ENCODE assay signal across 8 mouse cellular contexts in the genomic region with DNA sequence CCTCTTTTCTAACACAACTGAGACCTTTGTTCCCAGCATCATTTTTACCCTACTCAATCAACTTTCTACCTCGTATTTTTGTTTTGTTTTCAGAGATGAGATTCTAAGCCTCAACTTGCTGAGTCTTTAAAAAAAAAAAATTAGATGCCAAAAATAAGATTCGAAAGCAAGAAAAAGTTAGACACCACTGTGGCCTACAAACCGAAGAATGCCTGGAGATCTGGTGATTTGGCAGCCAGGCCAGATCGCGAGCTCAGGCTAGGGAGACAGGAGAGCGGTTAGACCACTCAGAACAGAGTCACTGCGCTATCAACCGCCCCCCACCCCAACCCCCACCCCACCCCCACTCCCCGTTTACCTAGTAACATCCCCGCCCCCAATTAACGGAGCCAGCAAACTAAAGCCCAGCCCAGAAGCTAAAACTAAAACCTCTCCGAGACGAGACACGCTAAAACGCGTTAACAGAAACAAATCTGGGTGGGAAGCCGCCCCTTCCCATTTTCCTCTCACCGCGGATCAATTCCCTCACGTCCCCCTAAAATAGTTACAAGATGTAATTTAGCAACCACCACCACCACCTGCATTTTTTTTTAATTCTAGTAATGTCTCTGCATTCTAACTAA. TPM values are rescaled to one million over a fixed set of nuclear protein-coding genes. Genes with fewer than 3 reads are reported as not detected.
DNase-seq lines count a peak whose midpoint lies in the region; ATAC-seq and TF ChIP-seq lines count a peak whose summit lies in the region.

No protein-coding gene starts in this region.

- intact Hi-C loops in gastrocnemius, postnatal 36 days (cut with DNase I): loop anchor here (5.0 kb wide), 1 partner anchor 55 kb away; no protein-coding TSS in a partner anchor

- 5% methylated on average over 20 of the region's 20 CpGs for WGBS in spleen, adult 2 months
- 10% methylated on average over 20 of the region's 20 CpGs for WGBS in hindbrain, embryonic 14.5 days
- 9% methylated on average over 20 of the region's 20 CpGs for WGBS in midbrain, embryonic 13.5 days

- no peak for ATAC-seq in hindbrain, embryonic 14.5 days (ENCODE audit: low FRiP score)
- no peak for ATAC-seq in midbrain, embryonic 13.5 days

- H3K27me3 ChIP-seq in spleen, adult 2 months (ENCODE audit: control insufficient read depth, insufficient read depth, low read length): no peaks in the 10 kb centered on the region
- no peaks in the 10 kb centered on the region for H3K27me3 ChIP-seq in hindbrain, embryonic 14.5 days (ENCODE audit: control insufficient read depth, insufficient read depth, low read length)
- H3K27me3 ChIP-seq in midbrain, embryonic 13.5 days: no peaks in the 10 kb centered on the region

- TF ChIP-seq CTCF in spleen, adult 2 months (IDR thresholded peaks at IDR 0.05; ENCODE audit: extremely low read depth, insufficient read depth, insufficient read length, insufficient replicate concordance): no peak

- no peaks in the 10 kb centered on the region for H3K9me3 ChIP-seq in hindbrain, embryonic 14.5 days (ENCODE audit: control insufficient read depth, low read length)
- no peaks in the 10 kb centered on the region for H3K9me3 ChIP-seq in midbrain, embryonic 13.5 days

- peak overlapping the region; percentile 93 for H3K9ac ChIP-seq in hindbrain, embryonic 14.5 days
- peak overlapping the region; percentile 96 for H3K9ac ChIP-seq in midbrain, embryonic 13.5 days (replicated peaks)

- peaks cover 4% of the 10 kb centered on the region; the same call in 1 of the 2 replicates for H3K4me1 ChIP-seq in spleen, adult 2 months (ENCODE audit: control insufficient read depth, insufficient read depth, insufficient read length)
- peaks cover 25% of the 10 kb centered on the region for H3K4me1 ChIP-seq in hindbrain, embryonic 14.5 days (replicated peaks; ENCODE audit: control insufficient read depth, insufficient read depth, low read length)
- peaks cover 32% of the 10 kb centered on the region for H3K4me1 ChIP-seq in midbrain, embryonic 13.5 days (replicated peaks)

- no peak for TF ChIP-seq POLR2A in spleen, adult 2 months (IDR thresholded peaks at IDR 0.05; ENCODE audit: low read depth, low read length)

- peak; percentile 15 to 57 for DNase-seq in adrenal gland, adult (ENCODE audit: inconsistent age in 2 of 2, low spot score in 1 of 2)
- DNase-seq in adrenal gland, adult 8-10 months: no peak
- DNase-seq in spleen, adult 2 months (ENCODE audit: low read depth in 1 of 2, low spot score in 2 of 2): no peak
- no peak for DNase-seq in spleen, postnatal 36 days (ENCODE audit: low spot score in 2 of 2)
- no peak for DNase-seq in hindbrain, embryonic 14.5 days (ENCODE audit: low spot score)
- no peak for DNase-seq in gastrocnemius, postnatal 36 days
- no peak for DNase-seq in thymus, postnatal 0 days (ENCODE audit: low spot score)

- H3K27ac ChIP-seq in spleen, adult 2 months (ENCODE audit: insufficient read depth, low read length): no peak overlapping the region
- no peak overlapping the region for H3K27ac ChIP-seq in hindbrain, embryonic 14.5 days
- no peak overlapping the region for H3K27ac ChIP-seq in midbrain, embryonic 13.5 days

- peak overlapping the region; percentile 94 for H3K4me3 ChIP-seq in spleen, adult 2 months (ENCODE audit: extremely low read depth, insufficient read depth, insufficient read length)
- peak overlapping the region; percentile 93 for H3K4me3 ChIP-seq in hindbrain, embryonic 14.5 days (replicated peaks; ENCODE audit: low read length)
- peak overlapping the region; percentile 93 for H3K4me3 ChIP-seq in midbrain, embryonic 13.5 days (replicated peaks)

- peak overlapping the region; percentile 57 for H3K4me2 ChIP-seq in hindbrain, embryonic 14.5 days (replicated peaks)
- peak overlapping the region; percentile 82 for H3K4me2 ChIP-seq in midbrain, embryonic 13.5 days (replicated peaks)

- no peaks in the 10 kb centered on the region; the same call in 1 of the 2 replicates for H3K36me3 ChIP-seq in spleen, adult 2 months (ENCODE audit: control insufficient read depth, insufficient read depth, low read length)
- peaks cover 11% of the 10 kb centered on the region for H3K36me3 ChIP-seq in hindbrain, embryonic 14.5 days (replicated peaks; ENCODE audit: control insufficient read depth, insufficient read depth)
- peaks cover 13% of the 10 kb centered on the region for H3K36me3 ChIP-seq in midbrain, embryonic 13.5 days

RNA-seq across cellular contexts. Expression of gene Fbxo36, which starts 2.0 kb away (rescaled TPM):
- 10 to 100 TPM; 16.0 to 20.6 (median 18.0) TPM for total RNA-seq in adrenal gland, adult 8-10 months (2022)
- 0.50 and 0.53 TPM in 2 replicates for polyA plus RNA-seq in spleen, adult 2 months (2012; rRNA removed)
- 5.7 and 9.5 TPM in 2 replicates for polyA plus RNA-seq in hindbrain, embryonic 14.5 days (2014; fragmentation: Nextera tagmentation; extraction: Ambion mirVana)
- polyA plus RNA-seq in midbrain, embryonic 13.5 days (2015; fragmentation: Nextera tagmentation; extraction: Ambion mirVana): 6.5 and 8.5 TPM in 2 replicates
- 1 to 10 TPM; 1.5 to 2.5 TPM for total RNA-seq in gastrocnemius, postnatal 36 days (2021)
- 9.8 and 10.4 TPM in 2 replicates for polyA plus RNA-seq in thymus, postnatal 0 days (2015; fragmentation: Nextera tagmentation; extraction: Ambion mirVana)

RNA-seq across cellular contexts. Expression of gene Trip12, which starts 2.7 kb away (rescaled TPM):
- total RNA-seq in adrenal gland, adult 8-10 months (2022): 100 to 1,000 TPM; 216 to 293 (median 285) TPM
- 13.7 and 18.2 TPM in 2 replicates for polyA plus RNA-seq in spleen, adult 2 months (2012; rRNA removed)
- 55.8 and 56.5 TPM in 2 replicates for polyA plus RNA-seq in hindbrain, embryonic 14.5 days (2014; fragmentation: Nextera tagmentation; extraction: Ambion mirVana)
- 78.5 and 85.0 TPM in 2 replicates for polyA plus RNA-seq in midbrain, embryonic 13.5 days (2015; fragmentation: Nextera tagmentation; extraction: Ambion mirVana)
- 100 to 1,000 TPM; 162 to 172 TPM for total RNA-seq in gastrocnemius, postnatal 36 days (2021)
- polyA plus RNA-seq in thymus, postnatal 0 days (2015; fragmentation: Nextera tagmentation; extraction: Ambion mirVana): 54.7 and 64.9 TPM in 2 replicates

Comparison
In these comparisons a context has a peak if more than half of its experiments do, and no peak if none do; other contexts are left out.
1. DNase-seq: peak in adrenal gland, adult (2 of 2); none in adrenal gland, adult 8-10 months (single experiment), spleen, adult 2 months (0 of 2), spleen, postnatal 36 days (0 of 2), hindbrain, embryonic 14.5 days (single experiment), gastrocnemius, postnatal 36 days (0 of 2) and thymus, postnatal 0 days (single experiment).
2. Peak in every context shown above with its lines, with median percentiles within 50 percentile points of each other: H3K4me3 ChIP-seq.